Mouse (Mus musculus) kidney, adult 10 weeks (tissue): ENCODE results near the gene Tnfsf13b. TPM values are rescaled to one million over a fixed set of nuclear protein-coding genes. Genes with fewer than 3 reads are reported as not detected.

Experiments
- polyA plus RNA-seq: library from polyadenylated mRNA; stranded (reverse); fragments of 350-450 nt; fragmentation: Illumina TruSeq; extraction: RNeasy Lipid Tissue Mini Kit (QIAGEN cat#74804); gene quantifications from one replicate; pipeline ENCODE4 v1.2.3, GENCODE M21; 2014; ENCODE audit warnings: low read depth, low replicate concordance

Tnfsf13b gene
- 1.3 TPM for polyA plus RNA-seq

DNA sequence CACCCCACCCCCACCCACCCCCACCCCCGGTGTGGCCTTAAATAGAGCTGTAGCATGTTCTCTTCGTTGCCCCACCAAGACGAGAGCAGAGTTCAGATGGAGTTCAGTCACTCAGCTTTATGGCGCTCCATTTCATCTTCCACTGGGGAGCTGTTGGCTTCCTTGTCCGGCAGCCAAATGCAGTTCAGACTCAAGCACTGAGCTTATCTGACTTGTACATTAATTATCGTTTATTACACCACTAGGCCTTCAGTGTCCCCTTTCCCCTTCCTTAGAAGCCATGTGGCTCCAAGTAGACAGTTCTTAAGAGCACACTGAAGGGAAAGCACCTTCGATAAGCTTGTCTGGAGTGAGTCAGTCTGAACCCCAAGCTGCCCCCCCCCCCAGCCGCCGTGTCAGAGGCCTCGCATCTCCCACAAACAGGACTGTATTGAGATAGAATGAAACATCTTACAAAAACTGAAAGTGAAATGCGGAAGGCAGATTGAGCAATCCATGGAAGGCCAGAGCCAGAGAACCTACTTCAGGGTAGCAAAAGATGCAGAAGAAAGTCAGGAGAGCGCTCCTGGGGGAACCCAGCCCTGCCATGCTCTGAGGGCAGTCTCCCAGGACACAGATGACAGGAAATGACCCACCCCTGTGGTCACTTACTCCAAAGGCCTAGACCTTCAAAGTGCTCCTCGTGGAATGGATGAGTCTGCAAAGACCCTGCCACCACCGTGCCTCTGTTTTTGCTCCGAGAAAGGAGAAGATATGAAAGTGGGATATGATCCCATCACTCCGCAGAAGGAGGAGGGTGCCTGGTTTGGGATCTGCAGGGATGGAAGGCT lies at the start of gene Tnfsf13b:
Tnfsf13b (plus strand) TSS at position 312 of the 830 bp plus-strand sequence.

DNA sequence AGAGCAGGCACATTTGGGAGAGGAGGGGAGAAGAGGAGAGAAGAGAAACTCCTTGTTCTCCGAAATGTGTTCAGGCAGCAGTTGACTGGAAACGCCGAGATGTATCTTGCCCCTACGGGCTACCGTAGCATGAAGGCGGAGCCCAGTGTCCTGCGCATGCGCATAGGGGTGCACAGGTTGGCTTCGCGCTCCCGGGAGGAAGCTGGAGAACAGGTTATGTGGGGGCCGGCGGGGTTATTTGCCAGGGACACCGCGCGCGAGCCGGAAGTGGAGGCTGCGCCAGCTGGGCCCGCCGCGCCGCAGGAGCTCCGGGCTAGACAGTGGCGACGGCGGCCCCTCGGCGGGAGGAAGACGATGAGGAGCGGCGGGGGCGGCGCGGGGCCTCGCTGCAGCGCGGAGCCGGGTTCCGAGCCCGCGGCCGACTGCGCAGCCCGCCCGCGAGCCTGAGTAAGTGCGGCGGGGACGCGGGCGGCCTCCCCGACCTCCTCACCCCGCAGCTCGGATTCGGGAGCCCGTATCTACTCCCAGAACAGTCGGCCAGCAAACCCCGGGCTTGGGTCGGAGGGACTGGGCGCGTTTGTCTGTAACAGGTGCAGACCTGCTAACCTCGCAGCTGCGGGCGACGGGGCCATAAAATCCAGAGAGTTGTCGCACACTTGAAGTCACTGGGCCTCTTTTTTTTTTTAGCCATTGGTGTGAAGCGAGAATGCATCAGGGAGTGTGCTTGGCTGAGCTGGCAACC lies 28.5 kb upstream of the Tnfsf13b start, which contains the start of the genes Lig4 and Abhd13:
Lig4 (minus strand) TSS at position 114 of the 742 bp plus-strand sequence.
Abhd13 (plus strand) TSS at position 135 of the 742 bp plus-strand sequence.

Other genes with a start within 250 kb of the Tnfsf13b start
- not detected for gene Fam155a, start 235.3 kb upstream of the Tnfsf13b start, polyA plus RNA-seq
- not detected for gene Gm10217, start 142.2 kb upstream of the Tnfsf13b start, polyA plus RNA-seq
- gene Lig4, start 28.8 kb upstream of the Tnfsf13b start, polyA plus RNA-seq: 13.3 TPM
- gene Abhd13, start 28.8 kb upstream of the Tnfsf13b start, polyA plus RNA-seq: 41.9 TPM
- gene Myo16, start 147.4 kb downstream of the Tnfsf13b start, polyA plus RNA-seq: not detected